Mouse (Mus musculus): ENCODE results near the gene Mast4.

GRCm38 (mm10) chr13:102887534-102887933, 446.8 kb downstream of the Mast4 start:
- TF ChIP-seq POLR2A (IDR thresholded peaks at IDR 0.05; ENCODE audit: borderline replicate concordance, low read depth, low read length) (no peak), CTCF (IDR thresholded peaks at IDR 0.05; ENCODE audit: low read depth, low read length) (no peak)
